Mouse (Mus musculus): ENCODE measurements around the gene Gm47283.
"Not testable (repeated sequence)": the region's sequence is repeated elsewhere in the genome, so short reads cannot be mapped to it uniquely, and the experiment has no call there.

Gm47283 gene

DNA sequence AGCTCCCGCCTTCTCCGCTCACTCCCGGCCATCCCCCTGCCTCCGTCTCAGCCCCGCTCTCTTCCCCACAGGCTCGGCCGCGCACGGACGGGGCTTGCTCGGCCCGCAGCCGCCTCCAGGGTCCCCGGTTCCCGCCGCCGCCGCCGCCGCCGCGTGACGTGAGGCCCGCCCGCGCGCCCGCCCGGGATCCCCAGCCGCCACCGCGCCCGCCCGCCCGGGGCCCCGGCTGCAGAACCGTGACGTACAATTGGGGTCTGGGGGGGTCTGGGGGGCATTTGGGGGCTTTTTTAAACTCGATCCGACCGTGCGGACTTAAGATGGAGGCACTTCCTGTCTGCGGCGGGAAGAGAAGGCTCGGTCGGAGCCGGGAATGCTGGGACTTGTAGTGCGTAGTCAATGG lies at the start of gene Gm47283:
Gene Gm47283, plus strand, starts transcription at position 301 of the 400 bp plus-strand sequence.
- DNase-seq = not testable (repeated sequence)

DNA sequence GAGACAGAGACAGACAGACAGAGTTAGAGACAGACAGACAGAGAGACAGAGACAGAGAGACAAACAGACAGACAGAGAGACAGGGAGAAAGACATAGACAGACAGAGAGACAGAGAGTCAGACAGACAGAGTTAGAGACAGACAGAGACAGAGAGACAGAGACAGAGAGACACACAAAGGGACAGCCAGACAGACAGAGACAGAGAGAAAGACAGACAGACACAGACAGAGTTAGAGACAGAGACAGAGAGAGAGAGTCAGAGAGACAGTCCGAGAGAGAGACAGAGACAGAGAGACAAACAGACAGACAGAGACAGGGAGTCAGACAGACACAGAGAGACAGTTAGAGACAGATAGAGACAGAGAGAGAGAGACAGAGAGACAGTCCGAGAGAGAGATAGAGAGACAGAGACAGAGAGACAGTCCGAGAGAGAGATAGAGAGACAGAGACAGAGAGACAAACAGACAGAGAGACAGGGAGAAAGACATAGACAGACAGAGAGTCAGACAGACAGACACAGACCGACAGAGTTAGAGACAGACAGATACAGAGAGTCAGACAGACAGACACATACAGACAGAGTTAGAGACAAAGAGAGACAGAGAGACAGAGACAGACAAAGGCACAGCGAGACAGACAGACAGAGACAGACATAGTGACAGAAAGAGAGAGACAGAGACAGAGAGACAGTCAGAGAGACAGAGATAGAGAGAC lies 49.2 kb upstream of the Gm47283 start:
- not testable (repeated sequence) for DNase-seq

GRCm38 (mm10) chrY:90736217-90737000 lies 48.1 kb upstream of the Gm47283 start:
- not testable (repeated sequence) for DNase-seq

- no peak for DNase-seq
Observed at GRCm38 (mm10) chrY:90737606-90738430, 46.7 kb upstream of the Gm47283 start.

- no peak for DNase-seq
Observed at GRCm38 (mm10) chrY:90738431-90738680, 46.2 kb upstream of the Gm47283 start.

DNA sequence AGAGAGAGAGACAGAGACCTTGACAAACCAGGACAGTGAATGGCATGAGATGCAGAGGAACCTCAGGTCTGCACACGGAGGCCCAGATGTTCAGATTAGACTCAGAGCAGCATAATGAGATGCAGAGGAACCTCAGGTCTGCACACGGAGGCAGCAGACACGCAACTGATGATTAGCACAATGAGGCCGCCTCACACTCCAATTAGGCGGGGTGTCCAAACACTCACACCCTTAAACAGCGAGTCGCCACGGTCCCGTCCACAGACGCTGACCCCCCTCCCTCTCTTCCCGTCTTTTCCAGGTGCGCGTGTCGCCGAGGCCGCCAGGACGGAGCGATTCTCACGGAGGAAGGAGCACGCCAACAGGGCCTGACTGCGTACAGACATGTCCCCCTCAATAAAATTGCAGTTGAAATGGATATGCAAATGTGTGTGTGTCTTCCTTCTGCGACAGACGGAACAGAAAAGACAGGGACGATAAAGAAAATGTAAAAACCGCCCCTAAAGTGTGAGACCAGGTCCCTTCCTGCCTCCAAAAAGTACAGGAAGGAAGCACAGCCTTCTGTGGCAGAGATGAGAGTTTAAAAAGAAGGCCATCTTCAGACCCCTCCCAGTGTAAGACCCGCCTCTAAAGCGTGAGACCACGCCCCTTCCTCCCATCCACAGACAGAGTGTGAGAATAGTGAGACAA lies 45.6 kb upstream of the Gm47283 start:
- peak; percentile 29 to 78 for DNase-seq

DNA sequence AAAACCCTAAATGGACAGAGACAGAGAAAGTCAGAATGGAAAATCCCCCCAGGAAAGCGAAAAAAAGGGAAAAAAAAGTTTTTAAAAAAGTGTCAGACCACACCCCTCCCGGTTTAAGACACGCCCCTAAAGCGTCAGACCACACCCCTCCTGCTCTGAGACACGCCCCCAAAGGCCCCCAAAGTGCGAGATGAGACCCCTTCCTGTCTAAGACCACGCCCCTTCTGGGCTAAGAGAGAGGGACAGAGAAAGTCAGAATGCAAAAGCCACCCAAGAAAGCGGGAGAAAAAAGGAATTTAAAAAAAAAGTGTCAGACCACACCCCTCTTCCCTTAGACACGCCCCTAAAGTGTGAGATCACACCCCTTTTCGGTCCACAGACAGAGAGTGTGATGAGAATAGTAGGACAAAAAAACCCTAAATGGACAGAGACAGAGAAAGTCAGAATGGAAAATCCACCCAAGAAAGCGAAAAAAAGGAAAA lies 45.0 kb upstream of the Gm47283 start:
- peak; percentile 24 to 73 for DNase-seq

DNA sequence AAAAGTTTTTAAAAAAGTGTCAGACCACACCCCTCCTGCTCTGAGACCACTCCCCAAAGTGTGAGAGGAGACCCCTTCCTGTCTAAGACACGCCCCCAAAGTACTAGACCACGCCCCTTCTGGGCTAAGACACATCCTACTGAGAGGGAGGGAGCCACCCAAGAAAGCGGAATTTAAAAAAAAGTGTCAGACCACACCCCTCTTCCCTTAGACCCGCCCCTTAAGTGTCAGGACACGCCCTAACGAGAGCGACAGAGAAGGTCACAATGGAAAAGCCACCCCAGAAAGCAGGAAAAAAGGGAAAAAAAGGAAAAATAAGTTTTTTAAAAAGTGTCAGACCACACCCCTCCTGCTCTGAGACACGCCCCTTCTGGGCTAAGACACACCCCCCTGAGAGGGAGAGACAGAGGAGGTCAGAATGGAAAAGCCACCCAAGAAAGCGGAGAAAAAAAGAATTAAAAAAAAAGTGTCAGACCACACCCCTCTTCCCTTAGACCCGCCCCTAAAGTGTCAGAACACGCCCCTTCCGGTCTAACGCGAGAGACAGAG lies 44.5 kb upstream of the Gm47283 start:
- DNase-seq = peak; percentile 26 to 71

- peak; percentile 38 to 74 for DNase-seq
Observed at GRCm38 (mm10) chrY:90741006-90741405, 43.5 kb upstream of the Gm47283 start.

DNA sequence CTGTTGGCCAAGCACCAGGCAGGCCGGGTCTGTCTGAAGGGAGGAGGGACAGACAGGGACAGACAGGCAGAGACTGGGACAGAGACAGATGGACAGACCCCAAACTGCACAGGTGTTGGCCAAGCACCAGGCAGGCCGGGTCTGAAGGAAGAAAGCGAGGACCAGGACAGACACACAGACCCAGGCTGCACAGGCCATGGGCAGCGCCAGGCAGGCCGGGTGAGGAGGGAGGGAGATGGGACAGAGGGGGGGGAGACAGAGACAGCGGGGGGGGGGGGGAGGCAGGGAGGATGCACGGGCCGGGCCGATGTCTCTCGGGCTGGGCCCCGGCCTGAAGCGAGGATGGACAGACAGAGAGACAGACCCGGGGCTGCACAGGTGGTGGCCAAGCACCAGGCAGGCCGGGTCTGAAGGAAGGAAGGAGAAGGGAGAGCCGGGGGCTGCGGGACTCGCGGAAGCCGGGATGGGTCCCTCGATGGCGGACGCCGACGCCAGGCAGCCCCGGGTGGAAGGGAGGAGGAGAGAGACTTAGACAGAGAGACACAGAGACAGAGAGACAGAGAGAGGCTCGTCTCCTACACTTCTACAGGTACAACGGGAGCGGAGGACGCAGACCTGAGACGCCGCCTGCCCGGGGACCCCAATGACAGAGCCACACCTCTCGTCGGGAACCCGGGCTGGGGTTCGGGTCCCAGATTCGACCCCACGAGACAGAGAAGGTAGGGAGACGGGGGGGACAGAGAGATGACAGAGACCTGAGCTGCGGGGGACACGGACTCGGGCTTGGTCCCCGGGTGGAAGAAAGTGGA lies 42.9 kb upstream of the Gm47283 start:
- DNase-seq = peak; percentile 43 to 81

GRCm38 (mm10) chrY:90742261-90743052 lies 42.1 kb upstream of the Gm47283 start:
- DNase-seq = peak in 1 of 2 experiments; percentile 54

DNA sequence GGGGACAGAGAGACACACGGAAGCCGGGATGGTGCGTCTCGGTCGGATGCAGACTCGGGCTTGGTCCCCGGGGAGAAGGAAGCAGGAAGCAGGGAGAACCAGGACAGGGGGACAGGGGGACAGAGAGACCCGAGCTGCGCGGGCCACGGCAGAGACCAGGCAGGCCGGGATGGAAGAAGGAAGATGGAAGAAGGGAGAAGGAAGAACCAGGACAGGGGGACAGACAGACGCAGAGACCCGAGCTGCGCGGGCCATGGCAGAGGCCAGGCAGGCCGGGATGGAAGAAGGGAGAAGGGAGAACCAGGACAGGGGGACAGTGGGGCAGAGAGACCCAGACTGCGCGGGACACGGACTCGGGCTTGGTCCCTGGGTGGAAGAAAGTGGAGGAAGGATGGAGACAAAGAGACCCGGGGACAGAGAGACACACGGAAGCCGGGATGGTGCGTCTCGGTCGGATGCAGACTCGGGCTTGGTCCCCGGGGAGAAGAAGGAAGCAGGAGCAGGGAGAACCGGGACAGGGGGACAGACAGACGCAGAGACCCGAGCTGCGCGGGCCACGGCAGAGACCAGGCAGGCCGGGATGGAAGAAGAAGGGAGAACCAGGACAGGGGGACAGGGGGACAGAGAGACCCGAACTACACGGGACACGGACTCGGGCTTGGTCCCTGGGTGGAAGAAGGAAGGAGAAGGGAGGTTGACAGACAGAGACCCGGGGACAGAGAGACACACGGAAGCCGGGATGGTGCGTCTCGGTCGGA lies 41.3 kb upstream of the Gm47283 start:
- peak; percentile 17 to 73 for DNase-seq

DNA sequence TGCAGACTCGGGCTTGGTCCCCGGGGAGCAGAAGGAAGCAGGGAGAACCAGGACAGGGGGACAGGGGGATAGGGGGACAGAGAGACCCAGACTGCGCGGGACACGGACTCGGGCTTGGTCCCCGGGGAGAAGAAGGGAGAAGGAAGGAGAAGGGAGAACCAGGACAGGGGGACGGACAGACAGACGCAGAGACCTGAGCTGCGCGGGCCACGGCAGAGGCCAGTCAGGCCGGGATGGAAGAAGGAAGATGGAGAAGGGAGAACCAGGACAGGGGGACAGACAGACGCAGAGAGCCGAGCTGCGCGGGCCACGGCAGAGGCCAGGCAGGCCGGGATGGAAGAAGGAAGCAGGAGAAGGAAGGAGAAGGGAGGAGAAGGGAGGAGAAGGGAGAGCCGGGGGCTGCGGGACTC lies 40.7 kb upstream of the Gm47283 start:
- no peak for DNase-seq

- peak; percentile 89 to 97 for DNase-seq
Observed at GRCm38 (mm10) chrY:90744381-90744981, 40.1 kb upstream of the Gm47283 start.

DNA sequence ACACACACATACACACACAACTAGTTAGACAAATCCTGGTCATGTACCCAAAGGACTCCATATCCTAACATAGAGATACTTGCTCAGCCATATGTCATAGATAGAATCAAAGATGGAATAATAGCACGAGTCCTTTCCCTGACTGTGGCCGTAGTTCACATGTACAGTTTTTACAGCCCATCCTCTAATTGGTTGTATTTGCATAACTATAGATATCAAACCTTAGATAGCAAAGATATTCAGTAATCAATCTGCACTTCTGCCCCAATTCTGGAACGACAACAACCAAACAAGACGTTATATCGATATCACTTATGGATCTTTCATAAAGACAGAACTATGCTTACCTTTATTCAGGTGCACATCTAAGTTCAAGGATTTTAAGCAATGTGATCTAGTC lies 39.3 kb upstream of the Gm47283 start:
- DNase-seq = not testable (repeated sequence)

- not testable (repeated sequence) for DNase-seq
Observed at GRCm38 (mm10) chrY:90754721-90755120, 29.8 kb upstream of the Gm47283 start, which contains the start of gene Gm21860. Gene Gm21860 (minus strand): TSS chrY:90754821.

- not testable (repeated sequence) for DNase-seq
Observed at GRCm38 (mm10) chrY:90839077-90839476, 54.5 kb downstream of the Gm47283 start, which contains the start of gene Gm21748. Gene Gm21748 (minus strand): TSS chrY:90839177.

Data from kidney, postnatal 25 days (tissue).